Mouse (Mus musculus) liver, embryonic 11.5 days (tissue): ENCODE data around the gene Nr2f6. TPM values are rescaled to one million over a fixed set of nuclear protein-coding genes. Genes with fewer than 3 reads are reported as not detected.
A peak's percentile ranks its signal among the peaks of the same experiment; 100 is the strongest.

Source experiments
- ATAC-seq: fragments of 200-750 bp; cut with Nextera tagmentation; replicated peaks from 2 replicates; pipeline ENCODE4 v1.8.0; 2017; ENCODE audit warnings: moderate number of reproducible peaks, mild to moderate bottlenecking, moderate TSS enrichment, moderate library complexity; ENCODE audit not compliant: low FRiP score
- DNase-seq: peaks from one replicate; pipeline ENCODE4 v3.0.0-alpha.2; 2017; ENCODE audit warnings: low spot score
- H3K27ac ChIP-seq: fragments of 300-500 bp; sonication (generic); 2 replicates; pipeline ENCODE4 v1.5.1; 2014; ENCODE audit warnings: mild to moderate bottlenecking, low read depth, low read length, control low read depth
- H3K27me3 ChIP-seq: fragments of 300-500 bp; sonication (generic); replicated peaks from 2 replicates; pipeline ENCODE4 v1.6.1; 2014; ENCODE audit warnings: low read length, mixed read lengths; ENCODE audit not compliant: control insufficient read depth, insufficient read depth
- H3K36me3 ChIP-seq: fragments of 300-500 bp; sonication (generic); 2 replicates; pipeline ENCODE4 v1.6.1; 2014; ENCODE audit warnings: mild to moderate bottlenecking, low read length, moderate library complexity, mixed read lengths; ENCODE audit not compliant: control insufficient read depth, insufficient read depth
- H3K4me1 ChIP-seq: fragments of 300-500 bp; sonication (generic); replicated peaks from 2 replicates; pipeline ENCODE4 v1.6.1; 2014; ENCODE audit warnings: low read length, mixed read lengths; ENCODE audit not compliant: control insufficient read depth, insufficient read depth
- H3K4me2 ChIP-seq: fragments of 300-500 bp; sonication (generic); 2 replicates; pipeline ENCODE4 v1.6.1; 2014; ENCODE audit warnings: mild to moderate bottlenecking, control low read depth, moderate library complexity
- H3K4me3 ChIP-seq: fragments of 300-500 bp; sonication (generic); 2 replicates; pipeline ENCODE4 v1.5.1; 2014; ENCODE audit warnings: low read depth, low read length, control low read depth
- H3K9ac ChIP-seq: fragments of 300-500 bp; sonication (generic); 2 replicates; pipeline ENCODE4 v1.6.1; 2014; ENCODE audit warnings: low read depth, low read length, control low read depth
- H3K9me3 ChIP-seq: fragments of 300-500 bp; sonication (generic); 2 replicates; pipeline ENCODE4 v1.6.1; 2016; ENCODE audit warnings: low read length, inconsistent platforms, mixed read lengths; ENCODE audit not compliant: control insufficient read depth
- WGBS: fragments of 180-500 bp; shearing (Covaris S2); extraction: QIAGEN DNeasy Blood & Tissue Kit; methylation state at CpG from one replicate; pipeline ENCODE4 v1.1.7; 2014; 5-methylcytosine and 5-hydroxymethylcytosine counted together
- polyA plus RNA-seq: library from polyadenylated mRNA; unstranded; fragments of >200 nt; fragmentation: Nextera tagmentation; extraction: Ambion mirVana; gene quantifications from 2 replicates; pipeline ENCODE4 v1.2.1, GENCODE M21; 2014

Nr2f6 gene
- polyA plus RNA-seq, 1 experiment from 2014 or later, result 44.6 TPM

DNA sequence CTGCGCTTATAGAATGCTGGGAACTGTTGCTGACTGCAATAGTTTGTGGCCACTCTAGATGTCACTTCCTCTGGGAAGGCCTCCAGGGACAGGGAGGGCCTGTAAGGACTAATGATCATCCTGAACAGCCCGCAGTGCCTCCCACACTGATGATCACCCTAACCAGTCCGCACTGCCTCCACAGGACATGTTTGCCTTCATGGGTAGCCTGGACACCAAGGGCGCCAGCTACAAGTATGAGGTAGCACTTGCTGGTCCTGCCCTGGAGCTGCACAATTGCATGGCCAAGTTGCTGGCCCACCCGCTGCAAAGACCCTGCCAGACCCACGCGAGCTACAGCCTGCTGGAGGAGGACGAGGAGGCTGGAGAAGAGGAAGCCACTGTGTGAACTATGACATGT, 22.3 kb upstream of the Nr2f6 start:
- Histone ChIP-seq H3K36me3 (peaks cover 27% of the 10 kb centered on the region), H3K27ac (no peak overlapping the region), H3K27me3 (no peaks in the 10 kb centered on the region), H3K4me1 (peaks cover 8% of the 10 kb centered on the region), H3K9ac (no peak overlapping the region), H3K4me3 (no peak overlapping the region), H3K4me2 (no peak overlapping the region), H3K9me3 (no peaks in the 10 kb centered on the region)
- 82% methylated on average over 8 of the region's 8 CpGs for WGBS
- DNase-seq, result peak; percentile 28
- no peak for ATAC-seq

DNA sequence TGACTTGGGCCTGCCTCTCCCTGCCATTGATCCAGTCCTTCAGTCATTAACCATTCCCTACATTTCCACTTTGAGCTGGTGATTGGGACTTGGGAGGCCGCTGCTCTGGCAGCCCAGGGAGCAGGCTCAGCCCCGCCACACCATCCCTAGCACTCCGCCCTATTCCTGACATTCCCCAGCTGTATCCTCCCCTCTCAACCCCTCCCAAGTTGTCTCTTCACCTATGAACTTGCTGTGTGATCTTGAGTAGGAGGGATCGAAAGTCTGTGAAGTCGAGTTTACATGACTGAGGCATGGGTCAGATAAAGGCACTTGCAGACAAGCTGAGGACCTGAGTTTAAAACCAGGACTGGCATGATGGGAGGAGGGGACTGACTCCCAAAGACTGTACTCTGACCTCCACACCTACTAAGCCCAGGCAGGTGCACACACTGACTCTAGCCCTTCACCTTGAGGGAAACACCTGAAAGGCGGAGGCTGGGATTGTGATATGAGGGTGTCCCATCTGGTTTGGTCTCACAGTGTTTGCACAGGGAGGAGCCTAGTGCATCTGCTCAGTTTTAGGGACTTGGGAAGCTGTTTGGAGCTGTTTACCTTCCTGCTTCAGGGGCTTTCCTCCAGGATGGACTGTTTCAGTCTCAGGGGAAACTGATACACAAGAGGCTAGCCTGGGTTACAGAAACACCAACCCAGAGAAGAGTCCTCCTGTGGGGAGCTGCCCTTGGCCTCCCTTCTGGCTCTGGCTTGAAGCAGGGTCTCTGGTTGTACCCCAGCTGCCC, 21.5 kb upstream of the Nr2f6 start:
- no peaks in the 10 kb centered on the region for H3K27me3 ChIP-seq
- 79% methylated on average over 6 of the region's 6 CpGs for WGBS
- peaks cover 25% of the 10 kb centered on the region for H3K36me3 ChIP-seq
- H3K4me2 ChIP-seq, result no peak overlapping the region
- DNase-seq (no peak), ATAC-seq (no peak)
- no peak overlapping the region for H3K4me3 ChIP-seq
- no peak overlapping the region for H3K27ac ChIP-seq
- H3K9me3 ChIP-seq, result no peaks in the 10 kb centered on the region
- peaks cover 8% of the 10 kb centered on the region for H3K4me1 ChIP-seq
- H3K9ac ChIP-seq, result 0 out of 2 replicates have a peak overlapping the region, but pooled peaks have one; percentile 26

GRCm38 (mm10) chr8:71402446-71402964, 20.7 kb upstream of the Nr2f6 start:
- Histone ChIP-seq H3K4me3 (no peak overlapping the region), H3K4me1 (peaks cover 12% of the 10 kb centered on the region), H3K36me3 (peaks cover 19% of the 10 kb centered on the region), H3K9ac (no peak overlapping the region), H3K27ac (no peak overlapping the region), H3K27me3 (no peaks in the 10 kb centered on the region), H3K9me3 (no peaks in the 10 kb centered on the region), H3K4me2 (no peak overlapping the region)
- DNase-seq (peak; percentile 30), ATAC-seq (no peak)
- 90% methylated on average over 9 of the region's 9 CpGs for WGBS

DNA sequence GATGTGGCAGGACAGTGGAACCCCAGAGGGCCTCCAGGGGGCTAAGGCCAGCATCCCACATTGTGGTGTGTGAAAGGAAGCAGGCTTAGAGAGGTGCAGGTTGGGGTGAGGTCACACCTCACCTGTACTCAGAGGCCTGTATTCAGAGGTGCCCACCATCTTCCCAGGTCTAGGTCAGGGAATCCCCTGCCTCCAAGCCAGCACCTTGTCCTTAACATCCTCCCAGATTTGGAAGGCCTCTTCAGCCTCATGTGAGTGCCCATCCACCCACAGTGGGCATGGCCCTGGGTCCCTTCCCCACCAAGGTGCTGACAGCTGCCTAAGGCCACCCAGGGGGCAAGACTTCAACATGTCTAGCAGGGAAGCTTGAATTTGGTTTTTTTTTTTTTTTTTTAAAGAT, 19.7 kb upstream of the Nr2f6 start:
- DNase-seq, result no peak
- ATAC-seq, result no peak
- Histone ChIP-seq H3K36me3 (peaks cover 15% of the 10 kb centered on the region), H3K27me3 (no peaks in the 10 kb centered on the region), H3K4me3 (no peak overlapping the region), H3K4me2 (no peak overlapping the region), H3K9me3 (no peaks in the 10 kb centered on the region), H3K9ac (no peak overlapping the region), H3K27ac (no peak overlapping the region), H3K4me1 (peaks cover 9% of the 10 kb centered on the region)

DNA sequence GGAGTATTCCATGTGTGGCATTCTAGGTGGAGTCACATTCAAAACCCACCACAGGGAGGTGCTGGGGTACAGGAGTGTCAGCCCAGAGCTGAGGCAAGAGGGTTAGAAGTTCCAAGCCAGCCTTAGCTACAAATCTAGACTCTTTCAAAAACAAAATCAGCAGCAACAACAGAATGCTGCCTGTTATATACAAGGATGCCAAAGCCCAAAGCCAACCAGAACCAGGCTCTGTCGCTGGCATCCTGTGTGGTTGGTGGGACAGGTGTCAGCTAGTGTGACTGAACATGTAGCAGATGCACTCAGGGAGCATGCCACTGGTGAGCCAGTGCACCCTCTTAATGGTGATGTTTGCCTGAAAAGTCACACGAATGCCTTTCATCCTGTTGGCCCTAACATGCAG, 19.1 kb upstream of the Nr2f6 start:
- no peak overlapping the region for H3K27ac ChIP-seq
- peaks cover 15% of the 10 kb centered on the region for H3K36me3 ChIP-seq
- WGBS, result 89% methylated on average over 2 of the region's 2 CpGs
- ATAC-seq, result no peak
- H3K4me1 ChIP-seq, result peaks cover 12% of the 10 kb centered on the region
- H3K4me3 ChIP-seq, result no peak overlapping the region
- H3K9me3 ChIP-seq, result no peaks in the 10 kb centered on the region
- H3K27me3 ChIP-seq, result no peaks in the 10 kb centered on the region
- H3K9ac ChIP-seq, result no peak overlapping the region
- no peak for DNase-seq
- no peak overlapping the region for H3K4me2 ChIP-seq

DNA sequence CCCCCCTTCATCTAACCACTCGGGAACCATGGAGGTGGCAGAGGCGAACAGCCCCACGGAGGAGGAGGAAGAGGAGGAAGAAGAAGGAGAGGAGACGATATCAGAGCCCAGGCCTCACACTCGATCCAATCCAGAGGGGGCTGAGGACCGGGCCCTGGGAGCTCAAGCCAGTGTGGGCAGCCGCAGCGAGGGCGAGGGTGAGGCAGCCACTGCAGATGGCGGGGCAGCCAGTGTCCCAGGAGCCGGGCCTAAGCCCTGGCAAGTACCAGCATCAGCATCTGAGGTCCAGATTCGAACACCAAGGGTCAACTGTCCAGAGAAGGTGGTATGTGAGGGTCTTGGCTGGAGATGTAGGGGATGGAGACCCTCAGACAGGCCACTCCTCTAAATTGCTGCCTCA, 15.9 kb upstream of the Nr2f6 start:
- Histone ChIP-seq H3K4me3 (peak overlapping the region; percentile 92), H3K9ac (peak overlapping the region; percentile 82), H3K27me3 (no peaks in the 10 kb centered on the region), H3K36me3 (peaks cover 13% of the 10 kb centered on the region; the same call in 1 of the 2 replicates), H3K4me2 (peak overlapping the region; percentile 94), H3K27ac (no peak overlapping the region), H3K9me3 (no peaks in the 10 kb centered on the region), H3K4me1 (peaks cover 14% of the 10 kb centered on the region)
- ATAC-seq, result no peak
- WGBS, result 82% methylated on average over 12 of the region's 12 CpGs
- DNase-seq, result no peak

- Histone ChIP-seq H3K9me3 (no peaks in the 10 kb centered on the region), H3K27me3 (no peaks in the 10 kb centered on the region), H3K9ac (peak within 1 kb of the TSS; percentile 82), H3K4me3 (peak within 1 kb of the TSS; percentile 92), H3K27ac (peak within 1 kb of the TSS; percentile 74), H3K4me1 (peaks cover 14% of the 10 kb centered on the region), H3K36me3 (peaks cover 13% of the 10 kb centered on the region; the same call in 1 of the 2 replicates), H3K4me2 (peak within 1 kb of the TSS; percentile 94)
- WGBS, result under 1% methylated on average over 34 of the region's 34 CpGs
- DNase-seq (peak; percentile 85), ATAC-seq (peak; percentile 96)
Observed at GRCm38 (mm10) chr8:71396639-71397305, 15.0 kb upstream of the Nr2f6 start, which contains the start of gene Babam1. Babam1 (plus strand) TSS chr8:71396861.

GRCm38 (mm10) chr8:71395629-71396028, 13.9 kb upstream of the Nr2f6 start, which contains the start of gene Ushbp1:
Ushbp1 (minus strand) TSS chr8:71395802.
- peak within 1 kb of the TSS; percentile 94 for H3K4me2 ChIP-seq
- 64% methylated on average over 9 of the region's 9 CpGs for whole genome bisulfite sequencing

More at GRCm38 (mm10) chr8:71395629-71396028, 13.9 kb upstream of the Nr2f6 start, which contains the start of gene Ushbp1:
- ATAC-seq, result no peak
- H3K9me3 ChIP-seq, result no peaks in the 10 kb centered on the region
- H3K27ac ChIP-seq, result peak within 1 kb of the TSS; percentile 74
- peak within 1 kb of the TSS; percentile 46 for H3K9ac ChIP-seq
- H3K4me1 ChIP-seq, result peaks cover 14% of the 10 kb centered on the region
- H3K4me3 ChIP-seq, result peak within 1 kb of the TSS; percentile 92
- H3K27me3 ChIP-seq, result no peaks in the 10 kb centered on the region
- DNase-seq, result peak; percentile 31
- peaks cover 12% of the 10 kb centered on the region; the same call in 1 of the 2 replicates for H3K36me3 ChIP-seq
